Mouse (Mus musculus): ENCODE data around the gene Slc35d2.

DNA sequence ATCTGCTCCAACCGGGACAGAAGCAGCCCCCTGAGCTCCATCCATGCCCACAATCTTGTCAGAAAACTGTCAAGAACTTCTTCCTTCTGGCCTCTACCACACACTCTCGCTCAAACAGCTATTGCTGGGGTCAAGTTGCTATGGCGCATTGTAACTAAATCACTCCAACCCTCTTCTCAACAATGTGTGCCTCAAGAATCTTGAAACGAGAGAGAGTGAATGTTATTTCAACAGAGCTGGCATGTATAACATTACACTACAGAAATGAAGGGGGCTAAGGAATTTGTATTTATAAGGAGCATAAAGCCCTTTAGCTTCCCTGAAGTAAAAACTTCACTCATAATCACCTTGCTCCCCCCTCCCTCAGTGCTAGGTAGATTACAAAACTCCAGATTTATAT is 2.9 kb downstream of the Slc35d2 start:
- TF ChIP-seq USF1 (IDR thresholded peaks at IDR 0.05; ENCODE audit: low read depth) (no peak), CEBPB (IDR thresholded peaks at IDR 0.05; ENCODE audit: insufficient read depth, poor library complexity, severe bottlenecking) (no peak)

All from myocyte (in vitro differentiated cells).